Mouse (Mus musculus): ENCODE measurements around the gene Noxo1.

DNA sequence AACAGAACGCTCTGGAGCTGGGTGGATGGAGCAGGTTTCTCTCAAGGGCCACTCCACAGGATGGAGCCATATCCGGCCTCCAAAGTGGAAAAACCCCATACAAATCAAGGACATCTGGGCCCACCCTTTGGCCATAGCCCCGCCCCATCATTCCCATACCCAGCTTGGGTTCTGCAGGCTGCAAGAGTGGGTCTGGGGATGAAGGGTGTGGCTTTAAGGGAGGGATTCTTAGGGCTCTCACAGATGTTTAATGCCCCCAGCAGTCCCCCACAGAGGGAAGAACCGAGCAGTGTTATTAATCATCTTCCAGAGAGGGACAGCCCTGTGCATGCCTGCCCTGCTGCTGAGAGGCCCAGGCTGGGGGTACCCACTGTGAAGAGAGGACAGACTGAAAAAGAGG, 51.0 kb downstream of the Noxo1 start:
- TF ChIP-seq POLR2A (IDR thresholded peaks at IDR 0.05; ENCODE audit: control insufficient read depth, low read depth, low read length) (no peak), CTCF (IDR thresholded peaks at IDR 0.05; ENCODE audit: control insufficient read depth, insufficient read depth, insufficient replicate concordance, low read depth, low read length) (no peak)

All from testis, adult 2 months (tissue).